Mouse (Mus musculus) kidney, embryonic 16.5 days (tissue): ENCODE results near the gene Itpr2. TPM values are rescaled to one million over a fixed set of nuclear protein-coding genes. Genes with fewer than 3 reads are reported as not detected.
A peak's percentile ranks its signal among the peaks of the same experiment; 100 is the strongest.

ENCODE experiments used
- ATAC-seq: fragments of 200-750 bp; cut with Nextera tagmentation; 2 replicates; pipeline ENCODE4 v1.8.0; 2017; ENCODE audit warnings: moderate TSS enrichment; ENCODE audit not compliant: low FRiP score, low TSS enrichment
- H3K27ac ChIP-seq: fragments of 300-500 bp; sonication (generic); 2 replicates; pipeline ENCODE4 v1.5.1; 2014; ENCODE audit warnings: low read length
- H3K27me3 ChIP-seq: fragments of 300-500 bp; sonication (generic); 2 replicates; pipeline ENCODE4 v1.6.1; 2014; ENCODE audit warnings: low read length, control low read depth, mixed read lengths; ENCODE audit not compliant: insufficient read depth
- H3K36me3 ChIP-seq: fragments of 300-500 bp; sonication (generic); 2 replicates; pipeline ENCODE4 v1.6.1; 2014; ENCODE audit warnings: low read length, control low read depth, mixed read lengths; ENCODE audit not compliant: insufficient read depth
- H3K4me1 ChIP-seq: fragments of 300-500 bp; sonication (generic); 2 replicates; pipeline ENCODE4 v1.6.1; 2014; ENCODE audit warnings: low read length, control low read depth, mixed read lengths; ENCODE audit not compliant: insufficient read depth
- H3K4me2 ChIP-seq: fragments of 300-500 bp; sonication (generic); replicated peaks from 2 replicates; pipeline ENCODE4 v1.6.1; 2014; ENCODE audit warnings: low read depth, low read length
- H3K4me3 ChIP-seq: fragments of 300-500 bp; sonication (generic); 2 replicates; pipeline ENCODE4 v1.5.1; 2014; ENCODE audit warnings: mild to moderate bottlenecking, low read length
- H3K9ac ChIP-seq: fragments of 300-500 bp; sonication (generic); replicated peaks from 2 replicates; pipeline ENCODE4 v1.6.1; 2014; ENCODE audit warnings: low read length
- H3K9me3 ChIP-seq: fragments of 300-500 bp; sonication (generic); 2 replicates; pipeline ENCODE4 v1.6.1; 2016; ENCODE audit warnings: low read length, control low read depth
- WGBS: fragments of 180-500 bp; shearing (Covaris S2); extraction: QIAGEN DNeasy Blood & Tissue Kit; methylation state at CpG from one replicate; pipeline ENCODE4 v1.1.7; 2014; 5-methylcytosine and 5-hydroxymethylcytosine counted together
- polyA plus RNA-seq: library from polyadenylated mRNA; unstranded; fragments of >200 nt; fragmentation: Nextera tagmentation; extraction: Ambion mirVana; gene quantifications from 2 replicates; pipeline ENCODE4 v1.2.1, GENCODE M21; 2015

The Itpr2 gene
- polyA plus RNA-seq, 1 experiment from 2014 or later = 14.0 TPM

- 96% methylated on average over 6 of the region's 6 CpGs for WGBS
Observed at GRCm38 (mm10) chr6:146255656-146256055, 246.4 kb downstream of the Itpr2 start.

GRCm38 (mm10) chr6:146254931-146255330 is 247.1 kb downstream of the Itpr2 start:
- Histone ChIP-seq H3K9me3 (peaks cover 3% of the 10 kb centered on the region; the same call in 1 of the 2 replicates), H3K27me3 (no peaks in the 10 kb centered on the region), H3K4me3 (no peak overlapping the region), H3K36me3 (no peaks in the 10 kb centered on the region), H3K27ac (no peak overlapping the region), H3K4me1 (no peaks in the 10 kb centered on the region), H3K4me2 (no peak overlapping the region), H3K9ac (no peak overlapping the region)
- ATAC-seq = no peak
- WGBS = 77% methylated on average over 9 of the region's 9 CpGs

More at GRCm38 (mm10) chr6:146255656-146256055, 246.4 kb downstream of the Itpr2 start:
- no peak for ATAC-seq
- H3K9me3 ChIP-seq = peaks cover 3% of the 10 kb centered on the region; the same call in 1 of the 2 replicates
- no peaks in the 10 kb centered on the region for H3K4me1 ChIP-seq
- no peak overlapping the region for H3K9ac ChIP-seq
- H3K36me3 ChIP-seq = no peaks in the 10 kb centered on the region
- H3K27ac ChIP-seq = no peak overlapping the region
- no peaks in the 10 kb centered on the region for H3K27me3 ChIP-seq
- H3K4me2 ChIP-seq = no peak overlapping the region
- H3K4me3 ChIP-seq = no peak overlapping the region

- H3K4me3 ChIP-seq = no peak overlapping the region
- H3K36me3 ChIP-seq = no peaks in the 10 kb centered on the region
- H3K9ac ChIP-seq = no peak overlapping the region
- H3K4me2 ChIP-seq = no peak overlapping the region
- H3K27me3 ChIP-seq = no peaks in the 10 kb centered on the region
- H3K27ac ChIP-seq = no peak overlapping the region
- WGBS = 77% methylated on average over 3 of the region's 3 CpGs
- peaks cover 3% of the 10 kb centered on the region; the same call in 1 of the 2 replicates for H3K9me3 ChIP-seq
- H3K4me1 ChIP-seq = no peaks in the 10 kb centered on the region
- no peak for ATAC-seq
Observed at GRCm38 (mm10) chr6:146254216-146254820, 247.7 kb downstream of the Itpr2 start.

GRCm38 (mm10) chr6:146249096-146249495 is 252.9 kb downstream of the Itpr2 start:
- no peak overlapping the region for H3K4me3 ChIP-seq
- H3K4me2 ChIP-seq = no peak overlapping the region
- H3K27me3 ChIP-seq = no peaks in the 10 kb centered on the region
- 85% methylated on average over 6 of the region's 6 CpGs for WGBS
- ATAC-seq = no peak
- H3K9me3 ChIP-seq = no peaks in the 10 kb centered on the region
- no peak overlapping the region for H3K27ac ChIP-seq
- peaks cover 6% of the 10 kb centered on the region; the same call in 1 of the 2 replicates for H3K4me1 ChIP-seq
- H3K9ac ChIP-seq = no peak overlapping the region
- H3K36me3 ChIP-seq = no peaks in the 10 kb centered on the region

- WGBS = 65% methylated on average over 2 of the region's 2 CpGs
- Histone ChIP-seq H3K9me3 (no peaks in the 10 kb centered on the region), H3K27ac (no peak overlapping the region), H3K4me2 (no peak overlapping the region), H3K4me1 (peaks cover 6% of the 10 kb centered on the region; the same call in 1 of the 2 replicates), H3K36me3 (no peaks in the 10 kb centered on the region), H3K4me3 (no peak overlapping the region), H3K27me3 (no peaks in the 10 kb centered on the region), H3K9ac (no peak overlapping the region)
- ATAC-seq = no peak
Observed at GRCm38 (mm10) chr6:146248341-146248740, 253.7 kb downstream of the Itpr2 start.

GRCm38 (mm10) chr6:146247906-146248305 is 254.1 kb downstream of the Itpr2 start:
- Histone ChIP-seq H3K4me2 (no peak overlapping the region), H3K27ac (no peak overlapping the region), H3K4me3 (no peak overlapping the region), H3K4me1 (peaks cover 6% of the 10 kb centered on the region; the same call in 1 of the 2 replicates), H3K36me3 (no peaks in the 10 kb centered on the region), H3K9ac (no peak overlapping the region), H3K27me3 (no peaks in the 10 kb centered on the region), H3K9me3 (no peaks in the 10 kb centered on the region)
- WGBS = 86% methylated on average over 1 of the region's 1 CpGs
- ATAC-seq = no peak

- Histone ChIP-seq H3K36me3 (no peaks in the 10 kb centered on the region), H3K9me3 (no peaks in the 10 kb centered on the region), H3K27me3 (no peaks in the 10 kb centered on the region), H3K4me2 (no peak overlapping the region), H3K9ac (no peak overlapping the region), H3K4me1 (peaks cover 6% of the 10 kb centered on the region; the same call in 1 of the 2 replicates), H3K27ac (no peak overlapping the region), H3K4me3 (no peak overlapping the region)
- 73% methylated on average over 6 of the region's 6 CpGs for WGBS
- ATAC-seq = 0 out of 2 replicates have a peak, but pooled peaks have one; percentile 9
Observed at GRCm38 (mm10) chr6:146246368-146246767, 255.7 kb downstream of the Itpr2 start.

GRCm38 (mm10) chr6:146245888-146246287 is 256.1 kb downstream of the Itpr2 start:
- WGBS = 83% methylated on average over 9 of the region's 9 CpGs
- no peaks in the 10 kb centered on the region for H3K36me3 ChIP-seq
- H3K9me3 ChIP-seq = no peaks in the 10 kb centered on the region
- H3K27me3 ChIP-seq = no peaks in the 10 kb centered on the region
- H3K4me1 ChIP-seq = peaks cover 6% of the 10 kb centered on the region; the same call in 1 of the 2 replicates
- H3K9ac ChIP-seq = no peak overlapping the region
- no peak overlapping the region for H3K4me3 ChIP-seq
- H3K4me2 ChIP-seq = no peak overlapping the region
- ATAC-seq = no peak
- no peak overlapping the region for H3K27ac ChIP-seq

GRCm38 (mm10) chr6:146243068-146243467 is 259.0 kb downstream of the Itpr2 start:
- H3K4me2 ChIP-seq = no peak overlapping the region
- ATAC-seq = no peak
- 76% methylated on average over 5 of the region's 5 CpGs for WGBS
- H3K4me1 ChIP-seq = peaks cover 6% of the 10 kb centered on the region; the same call in 1 of the 2 replicates
- no peaks in the 10 kb centered on the region for H3K27me3 ChIP-seq
- H3K4me3 ChIP-seq = no peak overlapping the region
- no peak overlapping the region for H3K9ac ChIP-seq
- no peaks in the 10 kb centered on the region for H3K9me3 ChIP-seq
- no peaks in the 10 kb centered on the region for H3K36me3 ChIP-seq
- H3K27ac ChIP-seq = no peak overlapping the region

GRCm38 (mm10) chr6:146241336-146241735 is 260.7 kb downstream of the Itpr2 start:
- Histone ChIP-seq H3K27me3 (no peaks in the 10 kb centered on the region), H3K4me3 (no peak overlapping the region), H3K27ac (no peak overlapping the region), H3K4me1 (peaks cover 4% of the 10 kb centered on the region; the same call in 1 of the 2 replicates), H3K9ac (no peak overlapping the region), H3K9me3 (no peaks in the 10 kb centered on the region), H3K36me3 (no peaks in the 10 kb centered on the region), H3K4me2 (no peak overlapping the region)
- no peak for ATAC-seq
- 88% methylated on average over 3 of the region's 3 CpGs for WGBS
